Mouse (Mus musculus) heart, embryonic 10.5 days (tissue): ENCODE measurements around the gene Tsc1. TPM values are rescaled to one million over a fixed set of nuclear protein-coding genes. Genes with fewer than 3 reads are reported as not detected.

Experiments used
- DNase-seq: peaks from one replicate; pipeline ENCODE4 v3.0.0-alpha.2; 2017; ENCODE audit warnings: low spot score
- H3K27ac ChIP-seq: fragments of 300-500 bp; sonication (generic); 2 replicates; pipeline ENCODE4 v1.5.1; 2016; ENCODE audit warnings: mild to moderate bottlenecking
- H3K27me3 ChIP-seq: fragments of 300-500 bp; sonication (generic); 2 replicates; pipeline ENCODE4 v1.6.1; 2016; ENCODE audit warnings: mild to moderate bottlenecking; ENCODE audit not compliant: poor library complexity, insufficient read depth, severe bottlenecking
- H3K36me3 ChIP-seq: fragments of 300-500 bp; sonication (generic); 2 replicates; pipeline ENCODE4 v1.6.1; 2016; ENCODE audit warnings: mild to moderate bottlenecking, moderate library complexity
- H3K4me1 ChIP-seq: fragments of 300-500 bp; sonication (generic); 2 replicates; pipeline ENCODE4 v1.6.1; 2016; ENCODE audit warnings: mild to moderate bottlenecking
- H3K4me3 ChIP-seq: fragments of 300-500 bp; sonication (generic); 2 replicates; pipeline ENCODE4 v1.5.1; 2016; ENCODE audit warnings: mild to moderate bottlenecking, moderate library complexity
- H3K9me3 ChIP-seq: fragments of 300-500 bp; sonication (generic); 2 replicates; pipeline ENCODE4 v1.6.1; 2016; ENCODE audit warnings: mild to moderate bottlenecking, moderate library complexity
- WGBS: fragments of 180-500 bp; shearing (Covaris S2); methylation state at CpG from one replicate; pipeline ENCODE4 v1.1.7; 2016; 5-methylcytosine and 5-hydroxymethylcytosine counted together
- polyA plus RNA-seq: library from polyadenylated mRNA; unstranded; fragments of >200 nt; fragmentation: Nextera tagmentation; extraction: Ambion mirVana; gene quantifications from 2 replicates; pipeline ENCODE4 v1.2.1, GENCODE M21; 2016

The Tsc1 gene
- polyA plus RNA-seq, 1 experiment from 2014 or later: 23.8 TPM

DNA sequence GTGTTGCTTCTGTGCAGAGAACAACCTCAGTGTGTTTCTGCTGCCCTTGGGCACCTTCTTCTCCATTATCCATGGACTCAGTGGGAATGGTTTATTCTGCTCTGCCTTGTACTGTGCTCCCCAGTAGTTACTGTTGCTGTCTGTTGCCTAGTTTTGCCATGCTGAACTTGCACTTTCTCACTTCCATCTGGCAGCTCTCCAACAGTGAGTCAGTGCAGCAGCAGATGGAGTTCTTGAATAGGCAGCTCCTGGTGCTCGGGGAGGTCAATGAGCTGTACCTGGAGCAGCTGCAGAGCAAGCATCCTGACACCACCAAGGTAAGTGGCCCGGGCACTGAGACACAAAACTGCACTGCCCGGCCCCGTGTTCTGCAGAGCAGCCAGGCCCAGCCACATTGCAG lies 40.7 kb downstream of the Tsc1 start:
- Histone ChIP-seq H3K4me3 (no peak overlapping the region), H3K4me1 (no peaks in the 10 kb centered on the region), H3K27ac (no peak overlapping the region), H3K36me3 (peaks cover 95% of the 10 kb centered on the region), H3K9me3 (no peaks in the 10 kb centered on the region), H3K27me3 (no peaks in the 10 kb centered on the region)
- WGBS: 87% methylated on average over 4 of the region's 4 CpGs
- DNase-seq: no peak

DNA sequence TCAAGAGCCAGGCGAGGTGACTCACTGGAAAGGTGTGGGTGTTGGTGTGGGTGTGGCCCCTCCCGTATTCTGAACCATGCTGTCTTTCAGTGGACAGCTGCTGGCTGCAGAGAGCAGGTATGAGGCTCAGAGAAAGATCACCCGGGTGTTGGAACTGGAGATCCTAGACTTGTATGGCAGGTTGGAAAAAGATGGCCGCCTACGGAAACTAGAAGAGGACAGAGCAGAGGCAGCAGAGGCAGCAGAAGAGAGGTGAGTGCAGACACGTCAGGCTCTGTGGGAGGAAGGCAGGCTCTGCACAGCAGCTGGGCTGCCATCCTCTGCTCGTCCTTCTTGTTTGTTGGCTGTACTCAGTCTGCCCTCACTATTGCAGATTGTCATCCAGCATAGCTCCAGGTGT lies 44.9 kb downstream of the Tsc1 start:
- no peak for DNase-seq
- 84% methylated on average over 7 of the region's 7 CpGs for WGBS
- no peak overlapping the region for H3K27ac ChIP-seq
- no peaks in the 10 kb centered on the region for H3K27me3 ChIP-seq
- no peaks in the 10 kb centered on the region for H3K9me3 ChIP-seq
- H3K4me1 ChIP-seq: no peaks in the 10 kb centered on the region
- no peak overlapping the region for H3K4me3 ChIP-seq
- peaks cover 72% of the 10 kb centered on the region for H3K36me3 ChIP-seq

DNA sequence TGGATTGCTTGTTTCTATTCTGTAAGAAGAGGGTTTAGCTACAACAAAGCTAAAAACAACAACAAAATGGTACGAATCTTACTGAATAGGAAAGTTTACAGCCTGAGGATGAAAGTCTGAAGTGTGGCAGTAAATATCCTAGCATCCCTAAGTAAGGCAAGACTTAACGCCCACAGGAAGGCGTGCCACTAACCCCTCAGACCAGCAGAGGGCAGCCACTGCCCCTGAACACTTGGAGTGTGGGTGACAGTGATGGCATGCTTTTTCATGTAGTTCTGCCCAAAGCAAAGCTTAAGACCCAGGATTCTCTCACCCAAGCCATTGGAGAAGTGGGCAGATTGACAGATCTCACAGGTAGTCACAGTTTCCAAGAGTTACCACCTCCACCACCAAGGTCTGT lies 47.4 kb downstream of the Tsc1 start:
- no peaks in the 10 kb centered on the region for H3K9me3 ChIP-seq
- WGBS: 43% methylated on average over 3 of the region's 3 CpGs
- DNase-seq: no peak
- H3K27ac ChIP-seq: no peak overlapping the region
- no peak overlapping the region for H3K4me3 ChIP-seq
- no peaks in the 10 kb centered on the region for H3K4me1 ChIP-seq
- no peaks in the 10 kb centered on the region for H3K27me3 ChIP-seq
- peaks cover 47% of the 10 kb centered on the region for H3K36me3 ChIP-seq

DNA sequence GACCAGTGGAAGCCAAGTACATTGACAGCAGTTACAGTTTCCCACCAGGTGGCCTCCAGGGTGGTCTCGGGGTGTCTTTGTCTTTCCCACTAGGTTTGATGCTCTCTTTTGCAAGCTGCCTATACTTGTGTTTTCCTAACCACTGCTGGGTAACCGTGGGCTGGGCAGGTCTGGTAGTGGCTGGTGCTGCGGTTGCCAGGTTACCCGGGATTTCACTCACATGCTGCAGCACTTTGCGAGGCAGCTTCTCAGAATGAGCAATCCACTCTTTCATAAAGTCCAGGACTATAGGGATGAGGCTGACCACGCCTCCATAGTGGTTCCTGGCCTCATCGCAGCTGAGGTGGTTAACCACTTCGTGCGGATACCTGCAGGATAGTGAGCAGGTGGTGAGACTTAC lies 51.7 kb downstream of the Tsc1 start:
- 77% methylated on average over 9 of the region's 9 CpGs for WGBS
- Histone ChIP-seq H3K9me3 (no peaks in the 10 kb centered on the region), H3K36me3 (peaks cover 4% of the 10 kb centered on the region), H3K4me3 (no peak overlapping the region), H3K27me3 (peaks cover 6% of the 10 kb centered on the region), H3K4me1 (no peaks in the 10 kb centered on the region; the same call in 1 of the 2 replicates), H3K27ac (no peak overlapping the region)
- DNase-seq: no peak

DNA sequence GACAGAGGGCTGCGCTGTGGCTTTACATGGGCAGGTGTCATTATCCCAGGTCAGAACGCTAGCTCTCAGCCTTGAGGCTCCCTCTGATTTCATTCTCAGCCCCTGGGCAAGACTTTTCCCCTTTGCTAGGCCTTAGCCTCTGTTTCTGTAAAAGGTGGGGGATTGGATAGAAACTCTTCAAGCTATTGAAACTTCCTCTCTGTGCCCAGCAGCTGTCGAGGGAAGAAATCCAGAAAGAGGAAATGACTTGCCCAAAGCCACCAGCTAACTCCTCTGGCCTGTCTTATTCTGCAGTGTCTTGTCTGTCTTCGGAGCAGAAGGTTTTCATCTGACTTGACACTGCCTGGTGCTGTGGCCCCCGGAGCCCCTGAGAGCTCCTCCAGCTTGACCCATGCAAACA lies 57.5 kb downstream of the Tsc1 start:
- no peak for DNase-seq
- Histone ChIP-seq H3K27ac (no peak overlapping the region), H3K4me3 (0 out of 2 replicates have a peak overlapping the region, but pooled peaks have one; percentile 79), H3K9me3 (no peaks in the 10 kb centered on the region), H3K36me3 (no peaks in the 10 kb centered on the region), H3K27me3 (peaks cover 14% of the 10 kb centered on the region), H3K4me1 (peaks cover 22% of the 10 kb centered on the region)
- WGBS: 71% methylated on average over 5 of the region's 5 CpGs

DNA sequence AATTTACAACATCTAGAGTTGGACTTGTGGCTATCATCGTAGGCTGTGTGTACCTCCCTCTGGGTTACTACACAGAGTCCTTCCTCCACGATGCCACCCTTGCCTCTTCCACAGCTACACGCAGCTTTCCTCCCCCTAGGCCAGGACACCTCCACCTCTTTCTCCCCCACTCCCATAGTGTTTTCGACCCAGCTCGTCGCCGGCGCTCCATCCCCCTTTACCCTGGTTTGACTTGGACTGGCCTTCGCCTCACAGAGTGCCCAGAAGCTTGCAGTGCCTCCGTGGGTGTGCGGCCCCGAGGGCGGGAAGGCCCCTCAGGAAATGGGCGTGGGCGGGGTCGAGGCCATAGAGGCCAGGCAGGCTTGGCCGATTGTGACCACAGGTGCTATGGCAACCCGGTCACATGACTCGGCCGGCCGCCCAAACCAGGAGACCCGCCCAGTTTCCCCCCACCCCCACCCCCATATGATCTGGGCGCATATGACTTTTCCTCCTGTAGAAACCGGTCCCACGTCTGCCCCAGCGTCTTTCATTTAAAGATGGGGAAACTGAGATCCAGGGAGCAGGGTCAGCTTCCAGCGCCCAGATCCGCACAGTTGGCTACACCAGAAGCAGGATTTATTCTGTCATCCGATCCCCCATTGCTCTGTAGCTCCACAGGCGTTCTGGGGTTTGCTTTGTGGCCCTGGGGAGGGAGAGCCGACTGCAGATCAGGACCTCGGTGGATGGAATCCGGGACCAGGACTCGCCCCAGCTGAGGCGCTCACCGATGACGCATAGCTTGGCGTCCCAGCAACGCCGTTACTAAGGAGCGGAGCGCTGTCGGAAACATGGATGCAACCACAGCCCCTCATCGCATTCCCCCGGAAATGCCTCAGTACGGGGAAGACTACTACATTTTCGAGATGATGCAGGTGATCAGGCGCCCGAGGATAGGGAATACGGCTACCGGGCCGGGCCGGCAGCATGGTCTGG lies 58.6 kb downstream of the Tsc1 start, which contains the start of the genes Spaca9 and Ak8:
Spaca9 (minus strand) TSS at position 367 of the 975 bp plus-strand sequence.
Ak8 (plus strand) TSS at position 804 of the 975 bp plus-strand sequence.
- H3K4me1 ChIP-seq: peaks cover 22% of the 10 kb centered on the region
- WGBS: under 1% methylated on average over 53 of the region's 53 CpGs
- no peaks in the 10 kb centered on the region for H3K36me3 ChIP-seq
- peak; percentile 97 for DNase-seq
- H3K27me3 ChIP-seq: peaks cover 14% of the 10 kb centered on the region
- no peaks in the 10 kb centered on the region for H3K9me3 ChIP-seq
- H3K27ac ChIP-seq: peak within 1 kb of the TSS; percentile 81
- H3K4me3 ChIP-seq: peak within 1 kb of the TSS; percentile 79

DNA sequence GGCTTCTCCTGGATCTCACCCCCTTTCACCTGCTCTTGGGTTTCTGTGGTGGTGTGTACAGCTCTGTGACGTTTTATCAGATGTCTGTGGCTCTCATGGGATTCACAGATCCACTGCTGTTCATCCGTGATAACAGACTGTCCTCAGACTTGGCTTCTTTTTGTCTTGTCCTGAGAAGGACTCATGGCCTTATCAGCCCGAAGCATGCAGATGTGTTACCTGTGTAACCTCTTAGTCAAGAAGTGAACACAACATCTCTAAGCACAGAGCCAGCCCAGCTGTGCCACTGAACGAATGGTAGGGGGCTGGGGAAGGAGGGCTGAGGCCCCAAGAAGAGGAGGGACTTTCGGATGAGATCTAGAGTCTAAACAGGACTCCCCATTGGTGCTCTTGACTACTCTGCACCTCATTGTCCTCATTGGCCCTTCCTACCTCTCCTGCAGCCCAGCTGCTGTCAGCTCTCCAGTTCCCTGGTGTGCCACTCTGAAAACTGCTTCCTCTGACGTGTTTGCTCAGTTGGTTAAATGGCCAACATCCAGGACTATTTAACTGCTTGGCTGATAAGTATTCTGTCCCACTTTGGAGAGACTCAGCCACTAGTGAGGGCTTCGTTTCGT lies 60.7 kb downstream of the Tsc1 start:
- peak; percentile 92 for DNase-seq
- Histone ChIP-seq H3K9me3 (no peaks in the 10 kb centered on the region), H3K27me3 (peaks cover 16% of the 10 kb centered on the region; the same call in 1 of the 2 replicates), H3K36me3 (no peaks in the 10 kb centered on the region), H3K27ac (no peak overlapping the region), H3K4me1 (peaks cover 26% of the 10 kb centered on the region), H3K4me3 (no peak overlapping the region)
- WGBS: 62% methylated on average over 8 of the region's 8 CpGs

DNA sequence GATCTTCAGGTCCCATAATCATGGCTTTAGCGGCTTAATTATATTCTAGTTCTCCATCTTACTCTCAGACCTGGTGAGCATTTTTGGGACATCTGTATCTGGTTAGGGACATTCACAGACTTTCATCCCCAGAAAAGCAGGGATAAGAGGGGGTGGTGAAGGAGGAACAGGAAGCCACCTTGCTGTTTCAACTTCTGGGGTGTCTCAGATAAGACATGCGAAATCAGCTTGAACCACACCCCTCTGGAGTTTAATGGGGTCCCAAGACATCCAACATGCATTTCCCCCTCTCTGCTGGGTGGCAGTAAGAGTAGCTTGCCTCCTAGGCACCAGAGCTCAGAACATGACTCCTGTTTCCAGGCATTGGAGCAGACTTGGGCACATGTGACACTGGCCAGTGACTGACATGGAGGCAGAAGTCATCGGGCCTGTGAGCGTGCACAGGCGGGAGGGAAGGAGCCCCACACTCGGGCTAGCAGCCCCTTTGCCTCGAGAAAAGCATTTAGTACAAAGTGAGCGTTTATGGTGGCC lies 65.1 kb downstream of the Tsc1 start:
- DNase-seq: no peak
- Histone ChIP-seq H3K36me3 (no peaks in the 10 kb centered on the region), H3K9me3 (no peaks in the 10 kb centered on the region), H3K27ac (no peak overlapping the region), H3K4me1 (peaks cover 4% of the 10 kb centered on the region; the same call in 1 of the 2 replicates), H3K27me3 (peaks cover 13% of the 10 kb centered on the region; the same call in 1 of the 2 replicates), H3K4me3 (no peak overlapping the region)
- WGBS: 65% methylated on average over 8 of the region's 8 CpGs

DNA sequence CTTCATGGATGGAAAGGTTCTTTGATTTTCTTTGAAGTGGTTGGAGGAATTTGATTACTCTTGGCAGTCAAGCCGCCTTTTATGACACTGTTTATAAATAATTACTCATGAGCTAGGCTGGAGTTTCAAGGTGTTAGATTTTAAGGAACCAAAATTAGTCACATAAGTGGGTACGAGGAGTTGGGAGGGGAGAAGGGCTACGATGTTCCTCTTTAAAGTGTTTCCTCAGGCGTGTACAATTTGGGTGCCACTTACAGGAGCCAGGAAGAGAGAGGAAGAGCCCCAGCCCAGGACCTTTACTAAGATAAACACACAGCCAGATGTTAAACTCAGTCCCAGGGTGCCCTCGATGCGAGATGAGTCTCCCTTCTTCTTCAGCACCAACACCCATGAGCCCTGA lies 65.8 kb downstream of the Tsc1 start:
- no peak overlapping the region for H3K4me3 ChIP-seq
- no peak for DNase-seq
- peaks cover 13% of the 10 kb centered on the region; the same call in 1 of the 2 replicates for H3K27me3 ChIP-seq
- peaks cover 4% of the 10 kb centered on the region; the same call in 1 of the 2 replicates for H3K4me1 ChIP-seq
- H3K36me3 ChIP-seq: no peaks in the 10 kb centered on the region
- 69% methylated on average over 6 of the region's 6 CpGs for WGBS
- H3K9me3 ChIP-seq: no peaks in the 10 kb centered on the region
- no peak overlapping the region for H3K27ac ChIP-seq

DNA sequence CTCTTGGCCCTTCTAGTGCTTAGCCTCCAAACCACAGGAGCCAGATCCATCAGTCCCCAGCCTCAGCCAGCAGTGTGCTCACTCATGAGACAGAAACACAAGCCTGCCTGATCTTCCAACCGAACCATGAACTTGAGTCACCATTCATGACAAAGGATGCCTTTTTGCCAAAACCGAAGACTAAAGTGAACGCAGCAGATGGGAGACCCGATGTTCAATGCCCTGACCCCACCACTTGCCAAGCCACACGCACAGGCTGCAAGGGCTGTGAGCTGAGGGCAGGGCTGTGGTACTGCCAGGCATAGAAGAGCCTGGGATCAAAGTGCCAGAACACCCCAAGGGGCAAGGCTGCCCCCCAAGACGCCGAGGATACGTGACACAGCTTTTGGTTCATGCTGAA lies 72.0 kb downstream of the Tsc1 start:
- Histone ChIP-seq H3K36me3 (no peaks in the 10 kb centered on the region), H3K27me3 (peaks cover 23% of the 10 kb centered on the region), H3K4me1 (peaks cover 6% of the 10 kb centered on the region), H3K9me3 (no peaks in the 10 kb centered on the region), H3K27ac (peak overlapping the region; percentile 44; the same call in 1 of the 2 replicates), H3K4me3 (no peak overlapping the region)
- WGBS: 83% methylated on average over 8 of the region's 8 CpGs
- no peak for DNase-seq

DNA sequence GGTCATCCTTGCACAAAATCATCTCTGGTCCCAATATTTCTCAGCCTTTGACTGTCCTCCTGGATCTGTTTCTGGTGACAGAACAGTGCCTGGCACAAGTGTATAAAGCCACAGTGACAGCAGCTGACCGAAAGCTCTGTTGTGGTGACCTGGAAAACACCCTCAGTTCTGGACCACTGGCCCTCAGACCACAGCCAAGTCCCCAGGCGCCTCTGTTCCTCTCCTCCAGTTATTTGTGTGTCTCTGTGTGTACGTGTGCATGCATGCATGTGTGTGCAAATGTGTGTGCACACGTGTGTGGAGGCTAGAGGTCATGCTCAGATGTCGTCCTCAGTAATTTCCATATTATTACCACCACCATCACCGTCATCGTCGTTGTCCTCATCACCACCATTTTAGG lies 81.4 kb downstream of the Tsc1 start:
- Histone ChIP-seq H3K4me1 (peaks cover 6% of the 10 kb centered on the region), H3K4me3 (no peak overlapping the region), H3K27ac (no peak overlapping the region), H3K36me3 (no peaks in the 10 kb centered on the region), H3K27me3 (peaks cover 27% of the 10 kb centered on the region; the same call in 1 of the 2 replicates), H3K9me3 (no peaks in the 10 kb centered on the region)
- DNase-seq: no peak
- 86% methylated on average over 8 of the region's 8 CpGs for whole genome bisulfite sequencing

DNA sequence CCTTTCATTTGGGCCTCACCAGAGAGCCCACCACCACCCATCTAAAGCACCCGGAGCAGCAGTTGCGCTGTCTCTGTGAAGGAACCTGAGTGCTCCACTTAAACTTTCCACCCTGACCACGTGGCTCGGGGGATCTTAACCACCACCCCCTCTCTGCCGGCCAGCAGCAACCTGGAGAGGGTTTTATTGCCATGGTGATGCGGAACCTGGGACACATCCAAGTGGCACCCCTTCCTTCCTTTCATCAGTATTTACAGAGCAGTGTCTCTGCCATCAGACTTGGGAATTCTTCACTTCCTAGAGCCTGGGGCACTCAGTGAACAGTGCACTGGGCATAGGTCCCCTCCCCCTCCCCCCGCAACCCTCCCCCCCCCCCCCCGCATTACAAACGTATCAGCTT lies 82.9 kb downstream of the Tsc1 start:
- DNase-seq: no peak
- no peak overlapping the region for H3K4me3 ChIP-seq
- peaks cover 12% of the 10 kb centered on the region for H3K4me1 ChIP-seq
- H3K9me3 ChIP-seq: no peaks in the 10 kb centered on the region
- peaks cover 40% of the 10 kb centered on the region; the same call in 1 of the 2 replicates for H3K27me3 ChIP-seq
- no peak overlapping the region for H3K27ac ChIP-seq
- H3K36me3 ChIP-seq: no peaks in the 10 kb centered on the region
- WGBS: 56% methylated on average over 9 of the region's 9 CpGs
